Mouse (Mus musculus): ENCODE data around the gene Gne.

DNA sequence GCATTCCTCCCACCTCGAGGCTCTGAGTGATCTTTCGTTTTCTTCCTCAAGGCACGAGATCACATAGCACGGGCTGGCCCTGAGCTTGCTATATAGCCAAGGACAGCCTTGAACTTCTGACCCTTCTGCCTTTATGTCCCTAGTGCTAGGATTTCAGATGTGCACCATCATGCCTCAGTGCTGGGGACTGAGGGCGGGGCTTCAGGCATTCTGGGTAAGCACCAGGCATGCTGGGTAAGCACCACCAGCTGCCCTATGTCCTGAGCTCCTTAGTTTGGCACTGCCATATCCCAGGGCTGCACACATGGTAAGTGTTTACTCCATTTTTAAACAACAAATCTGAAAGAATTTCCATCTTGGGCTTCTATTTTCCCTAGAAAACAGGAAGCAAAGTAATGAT, 34.2 kb downstream of the Gne start:
- TF ChIP-seq GATA1 (IDR thresholded peaks at IDR 0.05; ENCODE audit: low read length) (no peak), TAL1 (IDR thresholded peaks at IDR 0.05; ENCODE audit: low read length) (no peak)

Measured in erythroblast, embryonic 14.5 days (primary cell).